Mouse (Mus musculus): ENCODE results near the gene Cdk2ap2. TPM values are rescaled to one million over a fixed set of nuclear protein-coding genes. Genes with fewer than 3 reads are reported as not detected.

Gene Cdk2ap2
- total RNA-seq, 1 experiment = 39.6 TPM

GRCm38 (mm10) chr19:4093772-4094171, 3.2 kb upstream of the Cdk2ap2 start:
- in situ Hi-C loops (cut with MboI; ENCODE audit: low sequenced_read_pairs in 2 of 2, unreplicated experiment in 2 of 2) = no loop called here
- TF ChIP-seq ZNF384 (IDR thresholded peaks at IDR 0.05; ENCODE audit: low read depth, low read length) = no peak
- H3K27ac ChIP-seq (ENCODE audit: insufficient read depth, low read depth, low read length, poor library complexity, severe bottlenecking) = no peak overlapping the region
- H3K36me3 ChIP-seq (ENCODE audit: control insufficient read depth, insufficient read depth, low read length, poor library complexity, severe bottlenecking) = peaks cover 6% of the 10 kb centered on the region
- DNase-seq (ENCODE audit: low read depth, low spot score) = no peak
- no peaks in the 10 kb centered on the region for H3K9me3 ChIP-seq (ENCODE audit: control insufficient read depth, insufficient read depth, low read depth, low read length)
- H3K4me1 ChIP-seq (ENCODE audit: control insufficient read depth in 2 of 2, insufficient read depth in 2 of 2, low read length in 2 of 2, poor library complexity in 1 of 2) = peaks cover 0 to 9% of the 10 kb centered on the region in 2 experiments; a peak in 2 of 4 replicates
- H3K9ac ChIP-seq (ENCODE audit: insufficient read depth, low read depth, low read length, poor library complexity, severe bottlenecking) = no peak overlapping the region
- no peak overlapping the region for H3K4me3 ChIP-seq (ENCODE audit: insufficient read depth in 1 of 2, low read depth in 1 of 2, low read length in 2 of 2, poor library complexity in 1 of 2, severe bottlenecking in 1 of 2)

DNA sequence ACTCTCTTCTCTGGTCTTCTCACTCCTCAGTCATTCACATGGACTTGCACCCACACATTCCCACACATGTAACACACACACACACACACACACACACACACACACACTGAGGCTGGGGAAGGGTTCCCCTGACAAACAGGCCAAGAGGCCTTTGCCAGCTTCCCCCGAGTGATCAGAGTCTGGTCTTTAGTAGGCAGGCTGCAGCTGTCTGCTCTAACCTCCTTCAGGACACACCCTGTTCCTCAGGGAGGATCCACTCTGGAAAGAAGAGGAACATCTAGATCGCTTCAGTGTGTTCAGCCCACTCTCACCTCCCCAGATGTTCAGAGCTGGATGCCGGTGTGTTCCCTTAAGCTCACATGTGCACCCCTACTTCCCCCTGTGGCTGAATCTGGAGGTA, 2.6 kb upstream of the Cdk2ap2 start:
- peaks cover 0 to 12% of the 10 kb centered on the region in 2 experiments; a peak in 3 of 4 replicates for H3K4me1 ChIP-seq (ENCODE audit: control insufficient read depth in 2 of 2, insufficient read depth in 2 of 2, low read length in 2 of 2, poor library complexity in 1 of 2)
- no peak overlapping the region for H3K4me3 ChIP-seq (ENCODE audit: insufficient read depth in 1 of 2, low read depth in 1 of 2, low read length in 2 of 2, poor library complexity in 1 of 2, severe bottlenecking in 1 of 2)
- H3K27ac ChIP-seq (ENCODE audit: insufficient read depth, low read depth, low read length, poor library complexity, severe bottlenecking) = no peak overlapping the region
- TF ChIP-seq CHD2 (IDR thresholded peaks at IDR 0.05; ENCODE audit: low read depth, low read length) (no peak), ZC3H11A (IDR thresholded peaks at IDR 0.05; ENCODE audit: borderline replicate concordance, low read depth, low read length) (no peak), HCFC1 (IDR thresholded peaks at IDR 0.05; ENCODE audit: borderline replicate concordance, insufficient read depth, low read length) (no peak), ZNF384 (IDR thresholded peaks at IDR 0.05; ENCODE audit: low read depth, low read length) (no peak)
- DNase-seq (ENCODE audit: low read depth, low spot score) = no peak
- H3K9ac ChIP-seq (ENCODE audit: insufficient read depth, low read depth, low read length, poor library complexity, severe bottlenecking) = 0 out of 2 replicates have a peak overlapping the region, but pooled peaks have one; percentile 1
- H3K9me3 ChIP-seq (ENCODE audit: control insufficient read depth, insufficient read depth, low read depth, low read length) = no peaks in the 10 kb centered on the region
- in situ Hi-C loops (cut with MboI; ENCODE audit: low sequenced_read_pairs in 2 of 2, unreplicated experiment in 2 of 2) = no loop called here
- H3K36me3 ChIP-seq (ENCODE audit: control insufficient read depth, insufficient read depth, low read length, poor library complexity, severe bottlenecking) = peaks cover 6% of the 10 kb centered on the region

DNA sequence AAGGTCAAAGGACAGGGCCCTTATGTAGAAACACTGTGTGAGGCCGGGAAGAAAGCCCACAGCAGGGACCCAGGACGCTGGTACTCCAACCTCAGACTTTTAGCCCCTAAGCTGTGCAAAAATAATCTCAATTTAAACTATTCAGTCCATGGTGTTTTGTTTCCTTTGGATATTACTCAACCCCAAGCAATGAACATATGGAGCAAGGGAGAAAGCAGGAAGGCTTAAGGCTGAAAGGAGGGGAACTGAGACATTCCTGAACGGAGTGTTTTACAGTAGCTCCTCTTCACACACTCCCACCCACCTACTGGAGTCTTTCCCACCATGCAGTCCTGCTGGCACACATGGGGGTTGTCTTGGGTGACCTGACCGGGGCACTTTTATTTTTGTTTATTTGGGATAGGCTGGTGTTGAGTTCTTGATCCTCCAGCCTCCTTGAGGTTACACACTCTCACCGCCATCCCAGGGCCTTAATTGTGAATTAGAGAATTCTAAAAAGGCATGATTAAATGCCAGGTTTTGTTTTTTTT, 2.1 kb upstream of the Cdk2ap2 start:
- H3K4me3 ChIP-seq (ENCODE audit: insufficient read depth in 1 of 2, low read depth in 1 of 2, low read length in 2 of 2, poor library complexity in 1 of 2, severe bottlenecking in 1 of 2) = no peak overlapping the region
- in situ Hi-C loops (cut with MboI; ENCODE audit: low sequenced_read_pairs in 2 of 2, unreplicated experiment in 2 of 2) = no loop called here
- DNase-seq (ENCODE audit: low read depth, low spot score) = no peak
- peaks cover 0 to 15% of the 10 kb centered on the region in 2 experiments; a peak in 3 of 4 replicates for H3K4me1 ChIP-seq (ENCODE audit: control insufficient read depth in 2 of 2, insufficient read depth in 2 of 2, low read length in 2 of 2, poor library complexity in 1 of 2)
- TF ChIP-seq HCFC1 (IDR thresholded peaks at IDR 0.05; ENCODE audit: borderline replicate concordance, insufficient read depth, low read length) = no peak
- TF ChIP-seq CHD2 (IDR thresholded peaks at IDR 0.05; ENCODE audit: low read depth, low read length) = no peak
- no peak for TF ChIP-seq ZNF384 (IDR thresholded peaks at IDR 0.05; ENCODE audit: low read depth, low read length)
- no peak for TF ChIP-seq MAFK (IDR thresholded peaks at IDR 0.05; ENCODE audit: insufficient read depth, low read depth, low read length)
- no peak for TF ChIP-seq ZC3H11A (IDR thresholded peaks at IDR 0.05; ENCODE audit: borderline replicate concordance, low read depth, low read length)
- no peaks in the 10 kb centered on the region for H3K9me3 ChIP-seq (ENCODE audit: control insufficient read depth, insufficient read depth, low read depth, low read length)
- H3K36me3 ChIP-seq (ENCODE audit: control insufficient read depth, insufficient read depth, low read length, poor library complexity, severe bottlenecking) = peaks cover 6% of the 10 kb centered on the region
- H3K27ac ChIP-seq (ENCODE audit: insufficient read depth, low read depth, low read length, poor library complexity, severe bottlenecking) = no peak overlapping the region
- H3K9ac ChIP-seq (ENCODE audit: insufficient read depth, low read depth, low read length, poor library complexity, severe bottlenecking) = no peak overlapping the region

DNA sequence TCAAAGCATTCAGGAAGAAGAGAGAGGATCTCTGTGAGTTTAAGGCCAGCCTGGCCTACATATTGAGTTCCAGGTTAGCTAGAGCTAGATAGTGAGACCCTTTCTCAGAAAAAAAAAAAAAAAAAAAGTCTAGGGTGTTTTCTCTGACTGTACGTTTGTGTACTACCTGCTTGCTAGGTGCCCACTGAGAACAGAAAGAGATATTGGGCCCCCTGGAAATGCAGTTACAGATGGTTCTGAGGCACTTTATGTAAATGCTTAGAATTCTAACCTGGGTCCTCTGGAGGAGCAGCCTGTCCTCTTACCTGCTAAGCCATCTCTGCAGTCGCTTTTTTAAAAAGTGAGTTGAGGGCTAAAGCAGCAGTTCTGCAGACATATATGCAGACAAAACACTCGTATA, 1.2 kb upstream of the Cdk2ap2 start:
- Histone ChIP-seq H3K4me3 (ENCODE audit: insufficient read depth in 1 of 2, low read depth in 1 of 2, low read length in 2 of 2, poor library complexity in 1 of 2, severe bottlenecking in 1 of 2) (peak overlapping the region in 1 of 2 experiments; percentile 64; a peak in 1 of 4 replicates), H3K9ac (ENCODE audit: insufficient read depth, low read depth, low read length, poor library complexity, severe bottlenecking) (no peak overlapping the region), H3K4me1 (ENCODE audit: control insufficient read depth in 2 of 2, insufficient read depth in 2 of 2, low read length in 2 of 2, poor library complexity in 1 of 2) (peaks cover 0 to 15% of the 10 kb centered on the region in 2 experiments; a peak in 3 of 4 replicates), H3K27ac (ENCODE audit: insufficient read depth, low read depth, low read length, poor library complexity, severe bottlenecking) (no peak overlapping the region), H3K36me3 (ENCODE audit: control insufficient read depth, insufficient read depth, low read length, poor library complexity, severe bottlenecking) (peaks cover 6% of the 10 kb centered on the region), H3K9me3 (ENCODE audit: control insufficient read depth, insufficient read depth, low read depth, low read length) (no peaks in the 10 kb centered on the region)
- DNase-seq (ENCODE audit: low read depth, low spot score) = no peak
- in situ Hi-C loops (cut with MboI; ENCODE audit: low sequenced_read_pairs in 2 of 2, unreplicated experiment in 2 of 2) = no loop called here
- TF ChIP-seq HCFC1 (IDR thresholded peaks at IDR 0.05; ENCODE audit: borderline replicate concordance, insufficient read depth, low read length) = no peak
- TF ChIP-seq ZNF384 (IDR thresholded peaks at IDR 0.05; ENCODE audit: low read depth, low read length) = no peak
- no peak for TF ChIP-seq CHD2 (IDR thresholded peaks at IDR 0.05; ENCODE audit: low read depth, low read length)
- TF ChIP-seq MAFK (IDR thresholded peaks at IDR 0.05; ENCODE audit: insufficient read depth, low read depth, low read length) = no peak
- TF ChIP-seq ZC3H11A (IDR thresholded peaks at IDR 0.05; ENCODE audit: borderline replicate concordance, low read depth, low read length) = no peak

- peaks cover 0 to 15% of the 10 kb centered on the region in 2 experiments; a peak in 3 of 4 replicates for H3K4me1 ChIP-seq (ENCODE audit: control insufficient read depth in 2 of 2, insufficient read depth in 2 of 2, low read length in 2 of 2, poor library complexity in 1 of 2)
- H3K9ac ChIP-seq (ENCODE audit: insufficient read depth, low read depth, low read length, poor library complexity, severe bottlenecking) = peak overlapping the region; percentile 90
- peak overlapping the region; percentile 85 to 95 for H3K4me3 ChIP-seq (ENCODE audit: insufficient read depth in 1 of 2, low read depth in 1 of 2, low read length in 2 of 2, poor library complexity in 1 of 2, severe bottlenecking in 1 of 2)
- H3K9me3 ChIP-seq (ENCODE audit: control insufficient read depth, insufficient read depth, low read depth, low read length) = no peaks in the 10 kb centered on the region
- DNase-seq (ENCODE audit: low read depth, low spot score) = peak; percentile 88
- peaks cover 6% of the 10 kb centered on the region for H3K36me3 ChIP-seq (ENCODE audit: control insufficient read depth, insufficient read depth, low read length, poor library complexity, severe bottlenecking)
- in situ Hi-C loops (cut with MboI; ENCODE audit: low sequenced_read_pairs in 2 of 2, unreplicated experiment in 2 of 2) = no loop called here
- TF ChIP-seq MAFK (IDR thresholded peaks at IDR 0.05; ENCODE audit: insufficient read depth, low read depth, low read length) (no peak), CHD2 (IDR thresholded peaks at IDR 0.05; ENCODE audit: low read depth, low read length) (no peak), ZNF384 (IDR thresholded peaks at IDR 0.05; ENCODE audit: low read depth, low read length) (no peak), ZC3H11A (IDR thresholded peaks at IDR 0.05; ENCODE audit: borderline replicate concordance, low read depth, low read length) (no peak), HCFC1 (IDR thresholded peaks at IDR 0.05; ENCODE audit: borderline replicate concordance, insufficient read depth, low read length) (no peak; the same call in 1 of the 2 replicates)
- peak overlapping the region; percentile 72 for H3K27ac ChIP-seq (ENCODE audit: insufficient read depth, low read depth, low read length, poor library complexity, severe bottlenecking)
These were observed 451 bp downstream of the Cdk2ap2 start for GRCm38 (mm10) chr19:4097441-4097825.

Measured in ES-E14 (cell line).